In the genomic region with DNA sequence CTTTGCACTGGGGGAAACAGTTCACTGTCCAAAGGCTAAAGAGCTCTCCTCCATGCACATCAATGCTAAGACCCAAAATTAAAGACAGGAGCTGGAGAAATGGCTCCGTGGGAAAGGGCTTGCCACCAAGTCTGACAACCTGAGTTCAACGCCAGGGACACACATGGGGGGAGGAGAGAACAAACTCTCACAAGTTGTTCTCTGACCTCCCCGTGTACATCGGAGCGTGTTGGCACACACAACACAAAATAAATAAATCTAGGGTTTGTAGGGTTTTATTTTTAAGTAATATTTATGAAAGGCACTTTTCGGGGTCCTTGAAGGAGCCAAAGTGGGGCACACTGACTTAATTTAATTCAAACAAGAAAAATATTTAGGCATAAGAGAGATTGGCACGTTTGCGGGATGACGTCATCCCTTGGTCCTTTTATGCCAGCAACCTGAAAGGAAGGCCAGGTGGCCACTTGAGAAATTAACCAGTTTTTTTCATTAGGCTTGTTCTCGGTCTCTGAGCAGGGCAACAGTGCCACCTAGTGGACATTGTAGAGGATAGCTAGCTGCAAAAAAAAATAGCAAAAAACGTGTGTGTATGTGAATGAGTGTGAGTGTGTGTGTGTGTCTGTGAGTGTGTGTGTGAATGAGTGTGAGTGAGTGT, we compare ENCODE assay signal across 8 mouse cellular contexts. TPM values are rescaled to one million over a fixed set of nuclear protein-coding genes. Genes with fewer than 3 reads are reported as not detected.
A peak's percentile ranks its signal among the peaks of the same experiment; 100 is the strongest.
DNase-seq lines count a peak whose midpoint lies in the region; ATAC-seq and TF ChIP-seq lines count a peak whose summit lies in the region.
"Had no signal": no experiment of that assay in that cellular context is flagged by ENCODE, and none has a peak within 500 bp of the region (broad histone marks: within the 10 kb centered on the region; RNA-seq: fewer than 3 reads in every experiment).

No protein-coding gene starts in this region.

- DNase-seq in testis, postnatal 14 days (ENCODE audit: low spot score): no peak
- DNase-seq in heart, postnatal 14 days: peak; percentile 27 to 57
- peak; percentile 84 for DNase-seq in limb, embryonic 14.5 days (ENCODE audit: low spot score)
- DNase-seq in right cerebral cortex, adult 2 months (ENCODE audit: low spot score in 2 of 2): peak; percentile 29 to 70

- peaks cover 2% of the 10 kb centered on the region; the same call in 1 of the 2 replicates for H3K4me1 ChIP-seq in testis, adult 2 months (ENCODE audit: control insufficient read depth, insufficient read depth, low read length)
- no peaks in the 10 kb centered on the region for H3K4me1 ChIP-seq in limb, embryonic 14.5 days (ENCODE audit: control insufficient read depth, insufficient read depth, low read length)
- H3K4me1 ChIP-seq: stomach, embryonic 15.5 days had no signal

- intact Hi-C loops in heart, postnatal 14 days (cut with DNase I): loop anchor here (1.0 to 10.0 kb wide), 3 partner anchors 721 to 1338 kb away; no protein-coding TSS in a partner anchor

- no peaks in the 10 kb centered on the region for H3K9me3 ChIP-seq in limb, embryonic 14.5 days (ENCODE audit: control insufficient read depth, low read length)
- H3K9me3 ChIP-seq: stomach, embryonic 15.5 days had no signal

- no peak overlapping the region for H3K9ac ChIP-seq in limb, embryonic 14.5 days (ENCODE audit: low read depth, low read length, severe bottlenecking)
- H3K9ac ChIP-seq: stomach, embryonic 15.5 days had no signal

- H3K4me2 ChIP-seq in limb, embryonic 14.5 days (replicated peaks; ENCODE audit: low read depth, low read length, severe bottlenecking): no peak overlapping the region
- H3K4me2 ChIP-seq: stomach, embryonic 15.5 days had no signal

- no peak for TF ChIP-seq POLR2A in testis, adult 2 months (IDR thresholded peaks at IDR 0.05; ENCODE audit: control insufficient read depth, low read depth, low read length)
- no peak for TF ChIP-seq POLR2A in limb, embryonic 14.5 days (IDR thresholded peaks at IDR 0.05; ENCODE audit: borderline replicate concordance, extremely low read depth, insufficient read depth, insufficient read length)

- no peak overlapping the region for H3K27ac ChIP-seq in testis, adult 2 months (ENCODE audit: control insufficient read depth, insufficient read depth, low read depth, low read length)
- H3K27ac ChIP-seq in limb, embryonic 14.5 days (replicated peaks; ENCODE audit: low read depth, low read length): no peak overlapping the region
- H3K27ac ChIP-seq: stomach, embryonic 15.5 days had no signal

- peak; percentile 34; the same call in 1 of the 2 replicates for TF ChIP-seq CTCF in testis, adult 2 months (IDR thresholded peaks at IDR 0.05; ENCODE audit: control insufficient read depth, insufficient read depth, insufficient replicate concordance, low read depth, low read length)

- H3K4me3 ChIP-seq in testis, adult 2 months (ENCODE audit: control insufficient read depth, low read depth, low read length): no peak overlapping the region
- no peak overlapping the region for H3K4me3 ChIP-seq in limb, embryonic 14.5 days (replicated peaks; ENCODE audit: low read length)
- H3K4me3 ChIP-seq: stomach, embryonic 15.5 days had no signal

- no peaks in the 10 kb centered on the region for H3K36me3 ChIP-seq in testis, adult 2 months (ENCODE audit: control insufficient read depth, insufficient read depth, low read length)
- H3K36me3 ChIP-seq in limb, embryonic 14.5 days (ENCODE audit: control insufficient read depth, insufficient read depth, low read length): no peaks in the 10 kb centered on the region
- H3K36me3 ChIP-seq: stomach, embryonic 15.5 days had no signal

- H3K27me3 ChIP-seq in testis, adult 2 months (ENCODE audit: control insufficient read depth, insufficient read depth, low read length): no peaks in the 10 kb centered on the region
- H3K27me3 ChIP-seq in limb, embryonic 14.5 days (ENCODE audit: control insufficient read depth, insufficient read depth, low read length): no peaks in the 10 kb centered on the region
- H3K27me3 ChIP-seq: stomach, embryonic 15.5 days had no signal

- ATAC-seq in activated CD4-positive, CD25-positive, alpha-beta regulatory T cell, adult 4 months: peak; percentile 46
- ATAC-seq in common myeloid progenitor, adult 5-6 weeks (replicated peaks; ENCODE audit: low read depth, poor library complexity, severe bottlenecking): peak; percentile 78; the same call in 1 of the 2 replicates
- no peak for ATAC-seq in limb, embryonic 14.5 days (ENCODE audit: low FRiP score, low read depth)

- 22% methylated on average over 11 of the region's 11 CpGs for WGBS in limb, embryonic 14.5 days

RNA-seq across cellular contexts. Expression of gene Mc3r, which starts 32.7 kb away (rescaled TPM):
- polyA plus RNA-seq in testis, adult 2 months (2012; rRNA removed): not detected in 2 replicates
- not detected for polyA plus RNA-seq in activated CD4-positive, CD25-positive, alpha-beta regulatory T cell, adult 4 months (2017; shearing (Covaris generic))
- total RNA-seq in common myeloid progenitor, adult 5-6 weeks (2017): not detected in 2 replicates
- not detected for total RNA-seq in heart, postnatal 14 days (2021)
- polyA plus RNA-seq in limb, embryonic 14.5 days (2012; rRNA removed): 0.18 and 0.22 TPM in 2 replicates
- polyA plus RNA-seq in limb, embryonic 14.5 days (2014; fragmentation: Nextera tagmentation; extraction: Ambion mirVana): 0.12 TPM in 1 of 2 replicates, not detected in the other
- polyA plus RNA-seq: stomach, embryonic 15.5 days had no signal
